Mouse (Mus musculus) heart, postnatal 0 days (tissue): ENCODE measurements at regions not wholly inside any gene's neighbourhood (a gene's known extent, or its start where the extent isn't known, plus 50 kb on each side); places are given as distances from the start of the nearest gene placed in this dataset.

ENCODE experiments used
- CTCF ChIP-seq: IDR thresholded peaks from 2 replicates; pipeline ENCODE4 v1.5.1; 2016; ENCODE audit warnings: antibody characterized with exemption, control low read depth, low read depth
- EP300 ChIP-seq: IDR thresholded peaks from 2 replicates; pipeline ENCODE4 v1.6.1; 2016; ENCODE audit warnings: antibody characterized with exemption, low read depth

GRCm38 (mm10) chr2:75396016-75396415, 263.0 kb upstream of the Hnrnpa3 start:
- TF ChIP-seq CTCF: no peak
- TF ChIP-seq EP300: no peak
